Mouse (Mus musculus) intestine, embryonic 14.5 days (tissue): ENCODE measurements around the gene Palb2. TPM values are rescaled to one million over a fixed set of nuclear protein-coding genes. Genes with fewer than 3 reads are reported as not detected.
A peak's percentile ranks its signal among the peaks of the same experiment; 100 is the strongest.

Experiments
- ATAC-seq: fragments of 200-750 bp; cut with Nextera tagmentation; replicated peaks from 2 replicates; pipeline ENCODE4 v1.8.0; 2017; ENCODE audit warnings: low read depth, moderate number of reproducible peaks, moderate TSS enrichment, moderate library complexity; ENCODE audit not compliant: low FRiP score, low TSS enrichment
- DNase-seq: peaks from one replicate; pipeline ENCODE4 v3.0.0-alpha.2; 2018; ENCODE audit warnings: low spot score
- H3K27ac ChIP-seq: fragments of 300-500 bp; sonication (generic); 2 replicates; pipeline ENCODE4 v1.5.1; 2014; ENCODE audit warnings: low read depth, mild to moderate bottlenecking, control low read depth
- H3K27me3 ChIP-seq: fragments of 300-500 bp; sonication (generic); replicated peaks from 2 replicates; pipeline ENCODE4 v1.6.1; 2014; ENCODE audit warnings: low read length, control low read depth; ENCODE audit not compliant: control insufficient read depth, insufficient read depth
- H3K36me3 ChIP-seq: fragments of 300-500 bp; sonication (generic); 2 replicates; pipeline ENCODE4 v1.6.1; 2014; ENCODE audit warnings: low read length, control low read depth; ENCODE audit not compliant: control insufficient read depth, insufficient read depth
- H3K4me1 ChIP-seq: fragments of 300-500 bp; sonication (generic); replicated peaks from 2 replicates; pipeline ENCODE4 v1.6.1; 2014; ENCODE audit warnings: low read length, control low read depth, mixed read lengths; ENCODE audit not compliant: control insufficient read depth, insufficient read depth
- H3K4me2 ChIP-seq: fragments of 300-500 bp; sonication (generic); 2 replicates; pipeline ENCODE4 v1.6.1; 2014; ENCODE audit warnings: low read length
- H3K4me3 ChIP-seq: fragments of 300-500 bp; sonication (generic); 2 replicates; pipeline ENCODE4 v1.5.1; 2014; ENCODE audit warnings: low read depth, low read length, control low read depth, mixed read lengths
- H3K9ac ChIP-seq: fragments of 300-500 bp; sonication (generic); 2 replicates; pipeline ENCODE4 v1.6.1; 2014; ENCODE audit warnings: mild to moderate bottlenecking, low read length
- H3K9me3 ChIP-seq: fragments of 300-500 bp; sonication (generic); 2 replicates; pipeline ENCODE4 v1.6.1; 2016; ENCODE audit warnings: low read length, control low read depth; ENCODE audit not compliant: control insufficient read depth
- WGBS: fragments of 180-500 bp; shearing (Covaris S2); extraction: QIAGEN DNeasy Blood & Tissue Kit; methylation state at CpG from one replicate; pipeline ENCODE4 v1.1.7; 2014; 5-methylcytosine and 5-hydroxymethylcytosine counted together
- polyA plus RNA-seq: library from polyadenylated mRNA; unstranded; fragments of >200 nt; fragmentation: Nextera tagmentation; extraction: Ambion mirVana; gene quantifications from 2 replicates; pipeline ENCODE4 v1.2.1, GENCODE M21; 2014

Gene Palb2
- polyA plus RNA-seq, 1 experiment from 2014 or later: 16.7 TPM

DNA sequence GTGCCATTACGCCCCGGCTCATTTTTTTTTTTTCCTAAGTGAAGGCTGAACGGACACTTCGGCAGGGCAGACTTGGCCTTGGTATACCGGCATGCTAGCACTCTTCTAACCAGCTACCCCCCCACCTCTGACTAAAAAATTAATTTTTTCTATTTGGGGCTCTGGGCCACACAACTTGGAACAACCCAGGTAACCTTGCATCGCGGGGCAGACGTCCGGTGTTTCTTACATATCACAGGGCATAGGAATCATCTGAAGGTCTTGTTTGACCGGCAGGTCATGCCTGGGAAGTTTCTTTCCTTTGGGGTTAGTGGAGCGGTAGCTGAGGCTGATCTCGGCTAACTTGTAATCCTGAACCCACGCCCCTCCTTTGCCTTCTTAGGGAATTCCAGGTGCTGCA is 25.7 kb upstream of the Palb2 start:
- Histone ChIP-seq H3K9ac (peak overlapping the region; percentile 62), H3K27ac (peak overlapping the region; percentile 79; the same call in 1 of the 2 replicates), H3K4me3 (peak overlapping the region; percentile 78), H3K36me3 (peaks cover 15% of the 10 kb centered on the region), H3K27me3 (no peaks in the 10 kb centered on the region), H3K4me2 (peak overlapping the region; percentile 89), H3K9me3 (no peaks in the 10 kb centered on the region), H3K4me1 (peaks cover 31% of the 10 kb centered on the region)
- ATAC-seq (no peak), DNase-seq (peak; percentile 56)
- 5% methylated on average over 13 of the region's 13 CpGs for WGBS

DNA sequence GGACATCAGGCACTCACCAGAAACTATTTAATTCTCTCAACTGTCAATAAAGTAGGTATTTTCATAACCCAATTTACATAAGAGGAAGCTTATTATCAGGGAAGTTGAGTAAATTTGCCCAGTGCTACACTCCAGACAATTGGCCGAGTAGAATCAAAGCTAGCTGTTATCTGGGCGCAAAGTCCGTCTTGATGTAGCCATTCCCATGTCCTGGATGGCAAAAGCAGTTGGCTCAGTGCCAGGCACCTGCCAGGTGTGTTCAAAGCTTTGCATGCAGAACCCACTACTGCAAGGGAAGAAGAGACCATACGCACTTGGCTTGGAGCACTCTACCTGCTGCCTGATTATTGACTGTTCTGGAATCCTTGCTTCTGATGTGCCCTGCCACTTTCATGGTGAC is 19.7 kb upstream of the Palb2 start:
- H3K36me3 ChIP-seq: peaks cover 21% of the 10 kb centered on the region
- ATAC-seq (peak; percentile 77), DNase-seq (peak; percentile 73)
- H3K4me3 ChIP-seq: no peak overlapping the region
- H3K27me3 ChIP-seq: no peaks in the 10 kb centered on the region
- WGBS: 72% methylated on average over 4 of the region's 4 CpGs
- 0 out of 2 replicates have a peak, but pooled peaks cover 1% of the 10 kb centered on the region for H3K4me1 ChIP-seq
- no peaks in the 10 kb centered on the region for H3K9me3 ChIP-seq
- no peak overlapping the region for H3K27ac ChIP-seq
- no peak overlapping the region for H3K4me2 ChIP-seq
- no peak overlapping the region for H3K9ac ChIP-seq

GRCm38 (mm10) chr7:122140991-122141390 is 8.2 kb upstream of the Palb2 start:
- Histone ChIP-seq H3K9ac (no peak overlapping the region), H3K36me3 (peaks cover 98% of the 10 kb centered on the region)
- ATAC-seq: no peak

GRCm38 (mm10) chr7:122138190-122138589 is 5.4 kb upstream of the Palb2 start:
- H3K4me3 ChIP-seq: no peak overlapping the region
- H3K9ac ChIP-seq: no peak overlapping the region
- no peak overlapping the region for H3K4me2 ChIP-seq
- WGBS: 88% methylated on average over 5 of the region's 5 CpGs
- peaks cover 87% of the 10 kb centered on the region for H3K36me3 ChIP-seq
- H3K9me3 ChIP-seq: no peaks in the 10 kb centered on the region
- no peak for DNase-seq
- no peak overlapping the region for H3K27ac ChIP-seq
- peaks cover 4% of the 10 kb centered on the region; the same call in 1 of the 2 replicates for H3K4me1 ChIP-seq
- no peak for ATAC-seq
- no peaks in the 10 kb centered on the region for H3K27me3 ChIP-seq

More at GRCm38 (mm10) chr7:122140991-122141390, 8.2 kb upstream of the Palb2 start:
- Histone ChIP-seq H3K27me3 (no peaks in the 10 kb centered on the region), H3K27ac (no peak overlapping the region), H3K4me3 (no peak overlapping the region), H3K4me1 (no peaks in the 10 kb centered on the region), H3K4me2 (no peak overlapping the region), H3K9me3 (no peaks in the 10 kb centered on the region)
- no peak for DNase-seq

DNA sequence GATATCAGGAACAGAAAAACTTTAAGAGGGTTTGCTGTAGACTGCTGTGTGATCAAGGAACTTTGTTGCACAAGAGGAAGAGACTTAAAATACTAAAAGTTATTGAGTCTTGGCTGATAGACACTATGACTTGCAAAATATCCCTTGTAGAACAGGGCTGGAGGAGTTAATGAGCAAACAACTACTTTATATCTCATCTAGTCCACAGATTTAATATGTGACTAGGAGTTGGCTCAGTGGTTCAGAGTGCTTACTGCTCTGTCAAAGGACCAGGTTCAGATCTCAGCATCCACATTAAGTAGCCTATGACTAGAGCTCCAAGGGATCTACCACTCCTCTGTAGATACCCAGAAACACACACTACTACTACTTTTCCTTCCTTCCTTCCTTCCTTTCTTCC is 4.3 kb upstream of the Palb2 start:
- Histone ChIP-seq H3K9ac (no peak overlapping the region), H3K4me2 (no peak overlapping the region), H3K27me3 (no peaks in the 10 kb centered on the region), H3K36me3 (peaks cover 76% of the 10 kb centered on the region), H3K4me1 (peaks cover 5% of the 10 kb centered on the region; the same call in 1 of the 2 replicates), H3K4me3 (no peak overlapping the region), H3K9me3 (no peaks in the 10 kb centered on the region), H3K27ac (no peak overlapping the region)
- DNase-seq (no peak), ATAC-seq (no peak)

- Histone ChIP-seq H3K4me1 (peaks cover 13% of the 10 kb centered on the region; the same call in 1 of the 2 replicates), H3K9me3 (no peaks in the 10 kb centered on the region), H3K36me3 (peaks cover 57% of the 10 kb centered on the region), H3K9ac (no peak overlapping the region), H3K4me2 (no peak overlapping the region), H3K4me3 (no peak overlapping the region), H3K27ac (no peak overlapping the region), H3K27me3 (no peaks in the 10 kb centered on the region)
- ATAC-seq (no peak), DNase-seq (no peak)
- 71% methylated on average over 10 of the region's 10 CpGs for WGBS
Measured at GRCm38 (mm10) chr7:122135070-122135469, 2.3 kb upstream of the Palb2 start.

DNA sequence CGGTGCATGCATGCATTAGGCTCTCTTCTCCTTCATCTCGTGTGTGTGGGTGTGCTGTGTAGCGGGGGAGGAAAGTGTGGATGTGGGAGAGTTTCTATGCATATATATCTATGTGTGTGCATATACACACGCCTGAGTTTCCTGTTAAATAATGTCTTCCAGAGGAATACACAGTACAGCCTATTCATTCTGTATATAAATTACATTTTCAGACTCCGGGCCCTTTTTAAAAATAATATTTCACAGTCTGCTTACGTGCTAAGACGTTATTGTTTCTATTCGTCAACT is 497 bp upstream of the Palb2 start:
- WGBS: 15% methylated on average over 8 of the region's 8 CpGs
- peaks cover 51% of the 10 kb centered on the region for H3K36me3 ChIP-seq
- ATAC-seq: no peak

DNA sequence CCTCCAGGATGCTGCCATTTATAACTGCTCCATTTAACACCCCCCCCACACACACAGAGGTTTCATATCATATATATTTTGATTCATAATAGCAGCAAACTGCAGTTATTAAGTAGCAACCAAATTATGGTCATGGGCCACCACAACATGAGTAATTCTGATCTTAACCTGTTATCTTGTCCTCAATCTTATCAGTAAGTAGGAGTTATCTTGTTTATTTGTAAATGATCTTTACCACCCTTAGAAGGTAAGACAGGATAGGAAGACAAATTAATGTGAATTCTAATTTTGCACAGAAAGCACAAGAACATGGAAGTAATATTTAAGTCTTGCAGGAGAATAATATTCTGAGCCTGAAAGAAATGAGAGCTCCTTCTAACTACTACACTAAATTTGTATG is 951 bp downstream of the Palb2 start:
- Histone ChIP-seq H3K4me2 (peak overlapping the region; percentile 87), H3K9ac (peak overlapping the region; percentile 90), H3K36me3 (peaks cover 50% of the 10 kb centered on the region), H3K4me3 (peak overlapping the region; percentile 87), H3K4me1 (peaks cover 13% of the 10 kb centered on the region; the same call in 1 of the 2 replicates), H3K27me3 (no peaks in the 10 kb centered on the region), H3K9me3 (no peaks in the 10 kb centered on the region), H3K27ac (no peak overlapping the region)
- DNase-seq: no peak
- no peak for ATAC-seq

More for the DNA sequence above, 497 bp upstream of the Palb2 start:
- Histone ChIP-seq H3K4me3 (peak overlapping the region; percentile 87), H3K4me2 (peak overlapping the region; percentile 77), H3K27me3 (no peaks in the 10 kb centered on the region), H3K27ac (no peak overlapping the region), H3K4me1 (peaks cover 13% of the 10 kb centered on the region; the same call in 1 of the 2 replicates), H3K9me3 (no peaks in the 10 kb centered on the region), H3K9ac (peak overlapping the region; percentile 90)
- no peak for DNase-seq

DNA sequence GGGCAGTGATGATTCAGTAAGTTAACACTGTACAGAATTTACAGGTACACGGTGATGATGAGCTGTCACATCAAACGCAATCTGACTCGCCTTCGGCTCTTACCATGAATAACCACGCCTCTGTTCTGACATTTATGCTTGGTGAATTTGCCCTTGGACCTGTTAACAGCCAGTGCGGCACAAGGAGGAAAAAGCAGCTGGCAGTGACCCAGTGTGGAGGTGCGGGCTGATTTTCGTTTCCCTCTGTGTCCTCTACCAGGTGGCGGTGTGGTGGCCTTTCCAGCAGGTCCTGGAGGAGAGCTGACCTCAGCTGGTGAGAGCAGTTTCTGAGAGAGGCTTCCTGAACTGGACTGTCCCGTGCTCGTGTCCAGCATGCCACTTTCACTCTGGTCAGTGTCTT is 5.8 kb downstream of the Palb2 start:
- Histone ChIP-seq H3K4me3 (no peak overlapping the region), H3K4me1 (peaks cover 6% of the 10 kb centered on the region; the same call in 1 of the 2 replicates), H3K27me3 (no peaks in the 10 kb centered on the region), H3K36me3 (peaks cover 64% of the 10 kb centered on the region), H3K27ac (no peak overlapping the region), H3K4me2 (no peak overlapping the region), H3K9ac (no peak overlapping the region), H3K9me3 (no peaks in the 10 kb centered on the region)
- ATAC-seq: no peak
- WGBS: 95% methylated on average over 11 of the region's 11 CpGs
- no peak for DNase-seq
